ENCODE assay signal across 8 mouse cellular contexts in genomic region chr12:16577665-16578233, GRCm38 (mm10). TPM values are rescaled to one million over a fixed set of nuclear protein-coding genes. Genes with fewer than 3 reads are reported as not detected.
DNase-seq lines count a peak whose midpoint lies in the region; ATAC-seq lines count a peak whose summit lies in the region.

No protein-coding gene starts in this region.

- no peaks in the 10 kb centered on the region for H3K27me3 ChIP-seq in forebrain, embryonic 14.5 days (replicated peaks; ENCODE audit: control insufficient read depth, insufficient read depth, low read length)
- H3K27me3 ChIP-seq in forebrain, embryonic 16.5 days (replicated peaks; ENCODE audit: control insufficient read depth, insufficient read depth, low read length) = no peaks in the 10 kb centered on the region
- H3K27me3 ChIP-seq in lung, embryonic 16.5 days (ENCODE audit: control insufficient read depth, insufficient read depth, low read depth, low read length) = no peaks in the 10 kb centered on the region
- no peaks in the 10 kb centered on the region for H3K27me3 ChIP-seq in heart, embryonic 15.5 days

- WGBS in forebrain, embryonic 14.5 days = 60% methylated on average over 9 of the region's 9 CpGs
- 48% methylated on average over 9 of the region's 9 CpGs for WGBS in forebrain, embryonic 16.5 days
- 60% methylated on average over 9 of the region's 9 CpGs for WGBS in lung, embryonic 16.5 days
- WGBS in heart, embryonic 15.5 days = 48% methylated on average over 9 of the region's 9 CpGs

- H3K9me3 ChIP-seq in forebrain, embryonic 14.5 days (replicated peaks; ENCODE audit: control insufficient read depth, low read length) = no peaks in the 10 kb centered on the region
- no peaks in the 10 kb centered on the region for H3K9me3 ChIP-seq in forebrain, embryonic 16.5 days (ENCODE audit: control insufficient read depth, low read length)
- no peaks in the 10 kb centered on the region for H3K9me3 ChIP-seq in lung, embryonic 16.5 days (ENCODE audit: control insufficient read depth, low read length)
- H3K9me3 ChIP-seq in heart, embryonic 15.5 days (replicated peaks) = no peaks in the 10 kb centered on the region

- H3K9ac ChIP-seq in forebrain, embryonic 14.5 days (ENCODE audit: low read length) = no peak overlapping the region
- H3K9ac ChIP-seq in forebrain, embryonic 16.5 days (replicated peaks; ENCODE audit: low read depth, low read length) = no peak overlapping the region
- no peak overlapping the region for H3K9ac ChIP-seq in lung, embryonic 16.5 days (ENCODE audit: low read length)
- no peak overlapping the region for H3K9ac ChIP-seq in heart, embryonic 15.5 days

- H3K4me3 ChIP-seq in forebrain, embryonic 14.5 days (ENCODE audit: low read depth, low read length) = no peak overlapping the region
- H3K4me3 ChIP-seq in forebrain, embryonic 16.5 days (replicated peaks; ENCODE audit: low read length) = no peak overlapping the region
- H3K4me3 ChIP-seq in lung, embryonic 16.5 days (ENCODE audit: low read length) = no peak overlapping the region
- no peak overlapping the region for H3K4me3 ChIP-seq in heart, embryonic 15.5 days

- no peak overlapping the region for H3K27ac ChIP-seq in forebrain, embryonic 14.5 days (ENCODE audit: low read depth, low read length)
- no peak overlapping the region for H3K27ac ChIP-seq in forebrain, embryonic 16.5 days (ENCODE audit: low read length)
- no peak overlapping the region for H3K27ac ChIP-seq in lung, embryonic 16.5 days (ENCODE audit: low read length)
- peak overlapping the region; percentile 44 for H3K27ac ChIP-seq in heart, embryonic 15.5 days

- peak; percentile 68 for DNase-seq in forebrain, embryonic 14.5 days (ENCODE audit: low spot score)
- DNase-seq in lung, adult 18-20 months = no peak
- DNase-seq in embryo, embryonic 10.5 days (ENCODE audit: low spot score) = no peak
- no peak for DNase-seq in frontal cortex, postnatal 10 days (ENCODE audit: low spot score in 2 of 2)

- no peak overlapping the region for H3K4me2 ChIP-seq in forebrain, embryonic 14.5 days (ENCODE audit: low read length)
- no peak overlapping the region for H3K4me2 ChIP-seq in forebrain, embryonic 16.5 days (ENCODE audit: low read length)
- no peak overlapping the region for H3K4me2 ChIP-seq in lung, embryonic 16.5 days (ENCODE audit: low read depth, low read length)
- no peak overlapping the region for H3K4me2 ChIP-seq in heart, embryonic 15.5 days

- peak; percentile 78; the same call in 1 of the 2 replicates for ATAC-seq in forebrain, embryonic 14.5 days
- no peak for ATAC-seq in forebrain, embryonic 16.5 days
- peak; percentile 47; the same call in 1 of the 2 replicates for ATAC-seq in lung, embryonic 16.5 days (ENCODE audit: low read depth)
- ATAC-seq in heart, embryonic 15.5 days (replicated peaks; ENCODE audit: insufficient number of reproducible peaks, insufficient read depth, low FRiP score, low read depth) = no peak; the same call in 1 of the 2 replicates
- ATAC-seq in megakaryocyte-erythroid progenitor cell, adult 5-6 weeks (replicated peaks; ENCODE audit: low FRiP score, low TSS enrichment, poor library complexity, severe bottlenecking) = peak; percentile 89

- peaks cover 45% of the 10 kb centered on the region for H3K36me3 ChIP-seq in forebrain, embryonic 14.5 days (ENCODE audit: control insufficient read depth, insufficient read depth, low read length)
- peaks cover 7% of the 10 kb centered on the region for H3K36me3 ChIP-seq in forebrain, embryonic 16.5 days (ENCODE audit: control insufficient read depth, insufficient read depth)
- H3K36me3 ChIP-seq in lung, embryonic 16.5 days (ENCODE audit: control insufficient read depth, insufficient read depth, low read length) = no peaks in the 10 kb centered on the region
- H3K36me3 ChIP-seq in heart, embryonic 15.5 days = peaks cover 13% of the 10 kb centered on the region; the same call in 1 of the 2 replicates

- H3K4me1 ChIP-seq in forebrain, embryonic 14.5 days (ENCODE audit: control insufficient read depth, insufficient read depth, low read length) = peaks cover 6% of the 10 kb centered on the region; the same call in 1 of the 2 replicates
- H3K4me1 ChIP-seq in forebrain, embryonic 16.5 days (replicated peaks; ENCODE audit: control insufficient read depth, insufficient read depth, low read length) = peaks cover 5% of the 10 kb centered on the region; the same call in 1 of the 2 replicates
- H3K4me1 ChIP-seq in lung, embryonic 16.5 days (replicated peaks; ENCODE audit: control insufficient read depth, insufficient read depth, low read length) = peaks cover 2% of the 10 kb centered on the region; the same call in 1 of the 2 replicates
- H3K4me1 ChIP-seq in heart, embryonic 15.5 days (replicated peaks) = peaks cover 11% of the 10 kb centered on the region

RNA-seq across cellular contexts. Expression of gene Lpin1, which starts 33.0 kb away (rescaled TPM):
- polyA plus RNA-seq in forebrain, embryonic 14.5 days (2014; fragmentation: Nextera tagmentation; extraction: Ambion mirVana) = 11.6 and 15.1 TPM in 2 replicates
- polyA plus RNA-seq in forebrain, embryonic 16.5 days (2015; fragmentation: Nextera tagmentation; extraction: Ambion mirVana) = 19.5 and 23.0 TPM in 2 replicates
- 8.1 and 9.3 TPM in 2 replicates for polyA plus RNA-seq in lung, embryonic 16.5 days (2015; fragmentation: Nextera tagmentation; extraction: Ambion mirVana)
- polyA plus RNA-seq in heart, embryonic 15.5 days (2015; fragmentation: Nextera tagmentation; extraction: Ambion mirVana) = 6.8 TPM in 2 replicates
- total RNA-seq in megakaryocyte-erythroid progenitor cell, adult 5-6 weeks (2014; fragmentation: Nextera tagmentation) = 47.6 and 62.3 TPM in 2 replicates
- total RNA-seq in megakaryocyte-erythroid progenitor cell, adult 5-6 weeks (2017) = 22.4 and 29.3 TPM in 2 replicates

Comparison
In these comparisons a context has a peak if more than half of its experiments do, and no peak if none do; other contexts are left out.
1. ATAC-seq: peak in forebrain, embryonic 14.5 days (single experiment), lung, embryonic 16.5 days (single experiment) and megakaryocyte-erythroid progenitor cell, adult 5-6 weeks (single experiment); none in forebrain, embryonic 16.5 days (single experiment) and heart, embryonic 15.5 days (single experiment).